Mouse (Mus musculus) lung, adult 2 months (tissue): ENCODE data around the gene Gm5426.
"Not testable (repeated sequence)": the region's sequence is repeated elsewhere in the genome, so short reads cannot be mapped to it uniquely, and the experiment has no call there.

Source experiments
- CTCF ChIP-seq: fragments of 200-500 bp; IDR thresholded peaks from 2 replicates; pipeline ENCODE4 v1.5.1; 2011; ENCODE audit warnings: mild to moderate bottlenecking, low read length, control low read depth; ENCODE audit not compliant: insufficient read depth
- POLR2A ChIP-seq: fragments of 200-500 bp; IDR thresholded peaks from 2 replicates; pipeline ENCODE4 v1.6.1; 2011; ENCODE audit warnings: low read depth, mild to moderate bottlenecking, control low read depth, low read length, borderline replicate concordance; ENCODE audit errors: extremely low read depth

GRCm38 (mm10) chr10:96139274-96139673 lies 2.9 kb downstream of the Gm5426 start:
- not testable (repeated sequence) for TF ChIP-seq POLR2A, CTCF
